11 mouse cellular contexts compared by ENCODE assay signal in genomic region chr19:32710288-32710687, GRCm38 (mm10). TPM values are rescaled to one million over a fixed set of nuclear protein-coding genes. Genes with fewer than 3 reads are reported as not detected.
DNase-seq lines count a peak whose midpoint lies in the region; ATAC-seq and TF ChIP-seq lines count a peak whose summit lies in the region.
"Had no signal": no experiment of that assay in that cellular context is flagged by ENCODE, and none has a peak within 500 bp of the region (broad histone marks: within the 10 kb centered on the region; RNA-seq: fewer than 3 reads in every experiment).

No protein-coding gene starts in this region.

- H3K9ac ChIP-seq in liver, adult 2 months (ENCODE audit: low read depth, low read length) = no peak overlapping the region
- no peak overlapping the region for H3K9ac ChIP-seq in liver, embryonic 11.5 days (ENCODE audit: low read depth, low read length)
- no peak overlapping the region for H3K9ac ChIP-seq in midbrain, embryonic 14.5 days (replicated peaks; ENCODE audit: low read length)

- DNase-seq in embryo, embryonic 10 days (ENCODE audit: low spot score) = peak; percentile 46
- DNase-seq in embryo, embryonic 9.5 days (ENCODE audit: extremely low spot score) = no peak
- DNase-seq in liver, adult 2 months (ENCODE audit: extremely low read depth, low read depth, low spot score) = peak; percentile 31
- no peak for DNase-seq in liver, embryonic 11.5 days (ENCODE audit: low spot score)
- DNase-seq in T-cell, adult 2 months (ENCODE audit: low spot score) = peak; percentile 14
- DNase-seq in midbrain, embryonic 14.5 days = peak; percentile 63
- DNase-seq in frontal cortex, postnatal 14 days (ENCODE audit: low spot score in 2 of 2) = no peak
- no peak for DNase-seq in adrenal gland, adult 8-10 months
- DNase-seq: heart, postnatal 10 days had no signal

- ATAC-seq in liver, embryonic 11.5 days (replicated peaks; ENCODE audit: low FRiP score) = no peak
- ATAC-seq in midbrain, embryonic 14.5 days (ENCODE audit: low FRiP score, low TSS enrichment) = no peak

- no peak overlapping the region for H3K27ac ChIP-seq in liver, adult 2 months (replicated peaks; ENCODE audit: insufficient read depth, low read depth, low read length)
- no peak overlapping the region for H3K27ac ChIP-seq in liver, embryonic 11.5 days (ENCODE audit: low read depth, low read length)
- no peak overlapping the region for H3K27ac ChIP-seq in midbrain, embryonic 14.5 days (replicated peaks; ENCODE audit: low read depth, low read length)
- H3K27ac ChIP-seq: liver, embryonic 15.5 days had no signal

- TF ChIP-seq POLR2A in liver, adult 2 months (IDR thresholded peaks at IDR 0.05; ENCODE audit: extremely low read depth, insufficient read depth, low read length) = no peak

- no peak overlapping the region; the same call in 1 of the 2 replicates for H3K4me2 ChIP-seq in liver, embryonic 11.5 days
- 0 out of 2 replicates have a peak overlapping the region, but pooled peaks have one; percentile 89 for H3K4me2 ChIP-seq in midbrain, embryonic 14.5 days (ENCODE audit: low read length)

- H3K27me3 ChIP-seq in liver, adult 2 months (ENCODE audit: control insufficient read depth, insufficient read depth, low read length) = no peaks in the 10 kb centered on the region
- no peaks in the 10 kb centered on the region for H3K27me3 ChIP-seq in liver, embryonic 11.5 days (replicated peaks; ENCODE audit: control insufficient read depth, insufficient read depth, low read length)
- no peaks in the 10 kb centered on the region for H3K27me3 ChIP-seq in midbrain, embryonic 14.5 days (ENCODE audit: control insufficient read depth, insufficient read depth, low read length)
- H3K27me3 ChIP-seq: liver, embryonic 15.5 days had no signal

- H3K79me2 ChIP-seq in liver, adult 2 months (ENCODE audit: control insufficient read depth, insufficient read depth, low read length) = peaks cover 14% of the 10 kb centered on the region; the same call in 1 of the 2 replicates

- TF ChIP-seq CTCF in liver, adult 2 months (IDR thresholded peaks at IDR 0.05; ENCODE audit: low read depth, low read length) = 0 out of 2 replicates have a peak, but pooled peaks have one; percentile 18

- peaks cover 10% of the 10 kb centered on the region for H3K4me1 ChIP-seq in liver, adult 2 months (ENCODE audit: control insufficient read depth, insufficient read depth, low read length)
- H3K4me1 ChIP-seq in liver, embryonic 11.5 days (replicated peaks; ENCODE audit: control insufficient read depth, insufficient read depth, low read length) = peaks cover 14% of the 10 kb centered on the region
- H3K4me1 ChIP-seq in midbrain, embryonic 14.5 days (ENCODE audit: control insufficient read depth, insufficient read depth, low read length) = peaks cover 18% of the 10 kb centered on the region

- H3K36me3 ChIP-seq in liver, adult 2 months (ENCODE audit: control insufficient read depth, insufficient read depth, low read length) = peaks cover 6% of the 10 kb centered on the region
- H3K36me3 ChIP-seq in liver, embryonic 11.5 days (ENCODE audit: control insufficient read depth, insufficient read depth, low read length) = peaks cover 4% of the 10 kb centered on the region; the same call in 1 of the 2 replicates
- H3K36me3 ChIP-seq in midbrain, embryonic 14.5 days (ENCODE audit: control insufficient read depth, insufficient read depth, low read length) = peaks cover 10% of the 10 kb centered on the region

- WGBS in liver, adult 2 months = 49% methylated on average over 3 of the region's 3 CpGs
- 65% methylated on average over 3 of the region's 3 CpGs for WGBS in liver, embryonic 11.5 days
- 69% methylated on average over 3 of the region's 3 CpGs for WGBS in midbrain, embryonic 14.5 days

- no peak overlapping the region for H3K4me3 ChIP-seq in liver, adult 2 months (ENCODE audit: insufficient read depth, low read depth, low read length)
- H3K4me3 ChIP-seq in liver, embryonic 11.5 days (ENCODE audit: low read depth, low read length) = no peak overlapping the region
- no peak overlapping the region for H3K4me3 ChIP-seq in midbrain, embryonic 14.5 days (replicated peaks; ENCODE audit: low read depth, low read length)

- H3K9me3 ChIP-seq in liver, embryonic 11.5 days (ENCODE audit: control insufficient read depth, low read length) = no peaks in the 10 kb centered on the region
- H3K9me3 ChIP-seq in midbrain, embryonic 14.5 days (ENCODE audit: control insufficient read depth, low read length) = no peaks in the 10 kb centered on the region
- H3K9me3 ChIP-seq: G1E; liver, embryonic 15.5 days had no signal

RNA-seq across cellular contexts. Expression of gene Atad1, which starts 29.3 kb away (rescaled TPM):
- 43.6 and 51.2 TPM in 2 replicates for total RNA-seq in liver, adult 2 months (2014; rRNA removed)
- 7.1 and 9.0 TPM in 2 replicates for polyA plus RNA-seq in liver, adult 2 months (2012; rRNA removed)
- 58.3 and 58.6 TPM in 2 replicates for polyA plus RNA-seq in liver, embryonic 11.5 days (2014; fragmentation: Nextera tagmentation; extraction: Ambion mirVana)
- polyA plus RNA-seq in midbrain, embryonic 14.5 days (2014; fragmentation: Nextera tagmentation; extraction: Ambion mirVana) = 126 and 143 TPM in 2 replicates
- total RNA-seq in adrenal gland, adult 8-10 months (2022) = 10 to 100 TPM; 75.4 to 88.7 (median 82.5) TPM

RNA-seq across cellular contexts. Expression of gene Pten, which starts 47.0 kb away (rescaled TPM):
- 78.4 and 80.9 TPM in 2 replicates for total RNA-seq in liver, adult 2 months (2014; rRNA removed)
- polyA plus RNA-seq in liver, adult 2 months (2012; rRNA removed) = 12.9 and 17.9 TPM in 2 replicates
- 6.6 and 6.8 TPM in 2 replicates for polyA plus RNA-seq in liver, embryonic 11.5 days (2014; fragmentation: Nextera tagmentation; extraction: Ambion mirVana)
- polyA plus RNA-seq in midbrain, embryonic 14.5 days (2014; fragmentation: Nextera tagmentation; extraction: Ambion mirVana) = 22.6 and 29.8 TPM in 2 replicates
- 10 to 100 TPM; 65.2 to 83.9 (median 75.7) TPM for total RNA-seq in adrenal gland, adult 8-10 months (2022)

Comparison
In these comparisons a context has a peak if more than half of its experiments do, and no peak if none do; other contexts are left out.
1. DNase-seq: peak in embryo, embryonic 10 days (single experiment), liver, adult 2 months (single experiment), T-cell, adult 2 months (single experiment) and midbrain, embryonic 14.5 days (single experiment); none in embryo, embryonic 9.5 days (single experiment), liver, embryonic 11.5 days (single experiment), frontal cortex, postnatal 14 days (0 of 2) and adrenal gland, adult 8-10 months (single experiment).